Mouse (Mus musculus): ENCODE results near the gene Tgm6.

DNA sequence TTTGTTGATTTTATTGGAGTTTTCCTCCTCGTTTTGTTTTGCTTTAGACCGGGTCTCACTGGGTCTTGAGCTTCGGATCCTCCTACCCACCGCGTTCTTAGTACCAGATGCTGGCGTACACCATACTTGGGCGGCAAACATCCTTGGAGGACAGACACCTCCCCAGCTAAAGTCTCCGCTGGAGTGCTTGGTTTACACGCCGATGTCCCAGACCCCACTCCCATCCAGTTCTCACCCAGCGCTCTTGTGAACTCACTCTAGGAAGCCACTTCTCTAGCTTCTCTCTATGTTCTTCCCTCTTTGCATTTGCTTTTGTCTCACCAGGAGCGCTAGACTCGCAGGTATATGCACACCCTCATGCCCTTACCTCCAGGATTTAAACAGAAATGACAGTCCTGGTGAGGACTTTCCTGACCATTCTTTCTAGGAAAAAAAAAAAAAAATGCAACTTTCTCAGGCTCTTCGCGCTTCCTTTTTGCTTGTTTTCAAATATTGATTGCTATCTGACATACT is 67.3 kb downstream of the Tgm6 start:
- TF ChIP-seq CTCF (conservative IDR thresholded peaks at IDR 0.05; ENCODE audit: low read length) (no peak), NANOG (IDR thresholded peaks at IDR 0.05; ENCODE audit: borderline replicate concordance, low read length) (no peak)

Measured in E14TG2a.4 (cell line).